8 mouse cellular contexts compared by ENCODE assay signal in genomic region chr14:55148363-55148915, GRCm38 (mm10). TPM values are rescaled to one million over a fixed set of nuclear protein-coding genes. Genes with fewer than 3 reads are reported as not detected.
DNase-seq lines count a peak whose midpoint lies in the region; ATAC-seq and TF ChIP-seq lines count a peak whose summit lies in the region.
"Had no signal": no experiment of that assay in that cellular context is flagged by ENCODE, and none has a peak within 500 bp of the region (broad histone marks: within the 10 kb centered on the region; RNA-seq: fewer than 3 reads in every experiment).

No protein-coding gene starts in this region.

- DNase-seq in MEL (ENCODE audit: low read depth, low spot score) = peak; percentile 55
- peak; percentile 67 to 79 for DNase-seq in adrenal gland, postnatal 36 days
- DNase-seq in embryonic facial prominence, embryonic 10.5 days (ENCODE audit: low spot score) = peak; percentile 70
- peak; percentile 83 for DNase-seq in hindbrain, embryonic 11.5 days (ENCODE audit: low spot score)
- DNase-seq in layer of hippocampus, adult 9-11 months = peak; percentile 39
- peak; percentile 65 for DNase-seq in mesoderm, embryonic 11.5 days (ENCODE audit: low read depth, low spot score)
- DNase-seq in right cerebral cortex, postnatal 4 days = peak; percentile 85

- no peaks in the 10 kb centered on the region for H3K36me3 ChIP-seq in MEL (ENCODE audit: control insufficient read depth in 1 of 2, insufficient read depth in 2 of 2, low read length in 2 of 2)
- H3K36me3 ChIP-seq in embryonic facial prominence, embryonic 10.5 days (replicated peaks) = no peaks in the 10 kb centered on the region
- H3K36me3 ChIP-seq in hindbrain, embryonic 11.5 days (ENCODE audit: control insufficient read depth, insufficient read depth, low read length) = no peaks in the 10 kb centered on the region
- H3K36me3 ChIP-seq: limb, embryonic 13.5 days had no signal

- no peaks in the 10 kb centered on the region; a peak in 1 of 4 replicates for H3K4me1 ChIP-seq in MEL (ENCODE audit: control insufficient read depth in 1 of 2, insufficient read depth in 2 of 2, low read length in 2 of 2)
- no peaks in the 10 kb centered on the region for H3K4me1 ChIP-seq in embryonic facial prominence, embryonic 10.5 days
- H3K4me1 ChIP-seq in hindbrain, embryonic 11.5 days (replicated peaks; ENCODE audit: control insufficient read depth, insufficient read depth, low read length) = no peaks in the 10 kb centered on the region

- no peaks in the 10 kb centered on the region for H3K9me3 ChIP-seq in MEL (replicated peaks; ENCODE audit: insufficient read depth, low read length)
- H3K9me3 ChIP-seq in embryonic facial prominence, embryonic 10.5 days = no peaks in the 10 kb centered on the region
- no peaks in the 10 kb centered on the region for H3K9me3 ChIP-seq in hindbrain, embryonic 11.5 days (ENCODE audit: control insufficient read depth, low read length)
- H3K9me3 ChIP-seq: limb, embryonic 13.5 days had no signal

- peaks cover 2 to 3% of the 10 kb centered on the region in 2 experiments for H3K27me3 ChIP-seq in MEL (ENCODE audit: control insufficient read depth in 1 of 2, insufficient read depth in 2 of 2, low read length in 2 of 2)
- H3K27me3 ChIP-seq in embryonic facial prominence, embryonic 10.5 days (replicated peaks; ENCODE audit: low read depth, poor library complexity, severe bottlenecking) = no peaks in the 10 kb centered on the region
- no peaks in the 10 kb centered on the region for H3K27me3 ChIP-seq in hindbrain, embryonic 11.5 days (ENCODE audit: control insufficient read depth, insufficient read depth, low read length)
- H3K27me3 ChIP-seq: limb, embryonic 13.5 days had no signal

- no peaks in the 10 kb centered on the region for H3K79me2 ChIP-seq in MEL (ENCODE audit: control insufficient read depth, insufficient read depth, low read length, poor library complexity)

- WGBS in embryonic facial prominence, embryonic 10.5 days = 30% methylated on average over 5 of the region's 5 CpGs
- WGBS in hindbrain, embryonic 11.5 days = 32% methylated on average over 5 of the region's 5 CpGs

- H3K27ac ChIP-seq in MEL (ENCODE audit: control insufficient read depth, low read depth, low read length) = no peak overlapping the region
- no peak overlapping the region for H3K27ac ChIP-seq in embryonic facial prominence, embryonic 10.5 days (replicated peaks)
- no peak overlapping the region for H3K27ac ChIP-seq in hindbrain, embryonic 11.5 days (ENCODE audit: low read depth, low read length)
- H3K27ac ChIP-seq: limb, embryonic 13.5 days had no signal

- H3K4me3 ChIP-seq in MEL (ENCODE audit: control insufficient read depth in 1 of 2, insufficient read depth in 1 of 2, low read depth in 2 of 2, low read length in 2 of 2) = no peak overlapping the region
- H3K4me3 ChIP-seq in embryonic facial prominence, embryonic 10.5 days = no peak overlapping the region
- no peak overlapping the region for H3K4me3 ChIP-seq in hindbrain, embryonic 11.5 days (ENCODE audit: low read depth, low read length)
- H3K4me3 ChIP-seq: limb, embryonic 13.5 days had no signal

- no peak for TF ChIP-seq EP300 in MEL (IDR thresholded peaks at IDR 0.05; ENCODE audit: low read depth in 1 of 2, low read length in 2 of 2)

- peak; percentile 74 for TF ChIP-seq RAD21 in MEL (IDR thresholded peaks at IDR 0.05; ENCODE audit: low read depth, low read length)

- ATAC-seq in hindbrain, embryonic 11.5 days (ENCODE audit: low FRiP score) = peak; percentile 47; the same call in 1 of the 2 replicates

- no peak for TF ChIP-seq POLR2A in MEL (IDR thresholded peaks at IDR 0.05; ENCODE audit: control insufficient read depth in 1 of 2, insufficient read depth in 1 of 2, low read depth in 1 of 2, low read length in 2 of 2, poor library complexity in 1 of 2)

- no peak overlapping the region for H3K9ac ChIP-seq in MEL (ENCODE audit: control insufficient read depth, low read depth, low read length, poor library complexity, severe bottlenecking)
- no peak overlapping the region for H3K9ac ChIP-seq in hindbrain, embryonic 11.5 days (ENCODE audit: low read depth, low read length)
- H3K9ac ChIP-seq: limb, embryonic 13.5 days had no signal

- TF ChIP-seq CTCF in MEL (IDR thresholded peaks at IDR 0.05 in 2 of 3, conservative IDR thresholded peaks at IDR 0.05 in 1 of 3; ENCODE audit: control insufficient read depth in 1 of 3, insufficient read depth in 1 of 3, low read depth in 2 of 3, low read length in 3 of 3, poor library complexity in 1 of 3, severe bottlenecking in 1 of 3) = peak; percentile 72 to 91 (median 83)

- no peak overlapping the region for H3K4me2 ChIP-seq in hindbrain, embryonic 11.5 days (replicated peaks; ENCODE audit: low read depth, low read length)
- H3K4me2 ChIP-seq: limb, embryonic 13.5 days had no signal

TF ChIP-seq in MEL, 35 proteins besides CTCF, POLR2A, EP300 and RAD21:
- TF ChIP-seq SMC3 (IDR thresholded peaks at IDR 0.05; ENCODE audit: low read depth, low read length) (peak; percentile 71), ZC3H11A (IDR thresholded peaks at IDR 0.05; ENCODE audit: low read depth, low read length) (peak; percentile 49; the same call in 1 of the 2 replicates), SIN3A (IDR thresholded peaks at IDR 0.05; ENCODE audit: low read length) (no peak)

RNA-seq across cellular contexts. Expression of gene Jph4, which starts 31.7 kb away (rescaled TPM):
- total RNA-seq in MEL (2012; rRNA removed) = not detected in 2 replicates
- not detected for polyA plus RNA-seq in MEL (2012; ENCODE audit: insufficient read depth in 1 of 2, insufficient read length in 2 of 2, low read depth in 1 of 2, low replicate concordance in 2 of 2, missing spikeins in 1 of 2)
- total RNA-seq in adrenal gland, postnatal 36 days (2021) = 1 to 10 TPM; 2.2 to 2.3 TPM
- polyA plus RNA-seq in embryonic facial prominence, embryonic 10.5 days (2016; fragmentation: Nextera tagmentation; extraction: Ambion mirVana) = 0.45 and 0.81 TPM in 2 replicates
- polyA plus RNA-seq in hindbrain, embryonic 11.5 days (2014; fragmentation: Nextera tagmentation; extraction: Ambion mirVana) = 2.8 and 3.3 TPM in 2 replicates

RNA-seq across cellular contexts. Expression of gene Ap1g2, which starts 42.0 kb away (rescaled TPM):
- total RNA-seq in MEL (2012; rRNA removed) = 12.5 and 12.6 TPM in 2 replicates
- polyA plus RNA-seq in MEL (2012; ENCODE audit: insufficient read depth in 1 of 2, insufficient read length in 2 of 2, low read depth in 1 of 2, low replicate concordance in 2 of 2, missing spikeins in 1 of 2) = 10 to 100 TPM in 1 of 2 experiments, not detected in 1; 47.9 TPM
- 10 to 100 TPM; 23.5 to 27.2 TPM for total RNA-seq in adrenal gland, postnatal 36 days (2021)
- 14.5 and 15.8 TPM in 2 replicates for polyA plus RNA-seq in embryonic facial prominence, embryonic 10.5 days (2016; fragmentation: Nextera tagmentation; extraction: Ambion mirVana)
- 9.0 and 9.4 TPM in 2 replicates for polyA plus RNA-seq in hindbrain, embryonic 11.5 days (2014; fragmentation: Nextera tagmentation; extraction: Ambion mirVana)

RNA-seq across cellular contexts. Expression of gene Thtpa, which starts 53.9 kb away (rescaled TPM):
- total RNA-seq in MEL (2012; rRNA removed) = 8.7 and 9.0 TPM in 2 replicates
- polyA plus RNA-seq in MEL (2012; ENCODE audit: insufficient read depth in 1 of 2, insufficient read length in 2 of 2, low read depth in 1 of 2, low replicate concordance in 2 of 2, missing spikeins in 1 of 2) = 10 to 100 TPM in 1 of 2 experiments, not detected in 1; 13.2 TPM
- 10 to 100 TPM; 12.9 to 18.6 TPM for total RNA-seq in adrenal gland, postnatal 36 days (2021)
- polyA plus RNA-seq in embryonic facial prominence, embryonic 10.5 days (2016; fragmentation: Nextera tagmentation; extraction: Ambion mirVana) = 22.4 and 22.8 TPM in 2 replicates
- polyA plus RNA-seq in hindbrain, embryonic 11.5 days (2014; fragmentation: Nextera tagmentation; extraction: Ambion mirVana) = 18.2 and 20.9 TPM in 2 replicates

RNA-seq across cellular contexts. Expression of gene Zfhx2, which starts 56.3 kb away (rescaled TPM):
- total RNA-seq in MEL (2012; rRNA removed) = 0.42 TPM in 2 replicates
- 1 to 10 TPM in 1 of 2 experiments, not detected in 1; 3.2 TPM for polyA plus RNA-seq in MEL (2012; ENCODE audit: insufficient read depth in 1 of 2, insufficient read length in 2 of 2, low read depth in 1 of 2, low replicate concordance in 2 of 2, missing spikeins in 1 of 2)
- 1 to 10 TPM; 4.9 to 8.8 TPM for total RNA-seq in adrenal gland, postnatal 36 days (2021)
- polyA plus RNA-seq in embryonic facial prominence, embryonic 10.5 days (2016; fragmentation: Nextera tagmentation; extraction: Ambion mirVana) = 6.1 and 6.8 TPM in 2 replicates
- polyA plus RNA-seq in hindbrain, embryonic 11.5 days (2014; fragmentation: Nextera tagmentation; extraction: Ambion mirVana) = 16.1 and 20.8 TPM in 2 replicates
